Mouse (Mus musculus): ENCODE measurements around the gene Cidec. TPM values are rescaled to one million over a fixed set of nuclear protein-coding genes. Genes with fewer than 3 reads are reported as not detected.

Gene Cidec
- polyA plus RNA-seq, 1 experiment = 102 TPM

DNA sequence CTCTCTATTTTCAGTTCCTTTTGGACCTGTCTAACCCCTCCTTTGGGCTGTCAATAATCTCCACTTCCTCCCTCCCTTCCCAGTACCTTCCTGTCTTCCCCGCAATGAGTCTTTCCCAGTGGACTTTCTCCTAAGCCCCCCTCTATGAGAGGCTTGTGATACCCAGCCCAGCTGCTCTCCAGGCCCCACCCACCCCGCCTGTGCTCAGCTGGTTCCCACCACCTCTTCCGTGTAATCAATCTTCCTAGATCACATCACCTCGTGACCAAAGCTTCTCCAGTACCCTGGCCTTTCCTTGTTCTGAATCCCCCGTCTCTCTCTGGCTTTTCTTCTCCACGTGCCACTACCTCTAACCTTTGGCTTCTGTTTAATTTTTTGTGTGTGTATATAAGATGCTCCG is 41.8 kb upstream of the Cidec start:
- Histone ChIP-seq H3K4me1 (ENCODE audit: control insufficient read depth, insufficient read depth, low read length) (peaks cover 13% of the 10 kb centered on the region; the same call in 1 of the 2 replicates), H3K36me3 (ENCODE audit: control insufficient read depth, insufficient read depth, low read length) (no peaks in the 10 kb centered on the region)
- 53% methylated on average over 7 of the region's 7 CpGs for WGBS

DNA sequence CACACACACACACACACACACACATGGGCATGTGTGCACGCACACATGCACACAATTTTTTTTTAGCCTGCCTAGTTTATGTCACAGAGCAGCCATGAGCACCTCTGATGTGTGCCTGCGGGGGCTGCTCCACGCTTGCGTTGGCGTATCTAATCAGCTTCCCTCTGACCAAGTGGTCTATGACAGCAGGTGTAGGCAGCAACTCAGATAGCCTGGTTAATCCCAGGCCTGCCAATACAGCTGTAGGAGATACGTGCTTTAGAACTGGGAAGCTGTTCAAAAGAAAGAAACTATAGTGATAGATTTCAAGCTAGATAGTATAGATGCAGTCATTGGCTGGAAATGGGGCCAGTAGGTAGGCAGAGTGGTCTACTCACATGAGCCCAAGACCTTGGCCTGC is 38.2 kb upstream of the Cidec start:
- Histone ChIP-seq H3K4me3 (ENCODE audit: insufficient read depth, low read depth, low read length) (no peak overlapping the region), H3K27me3 (replicated peaks; ENCODE audit: control insufficient read depth, insufficient read depth, low read length) (no peaks in the 10 kb centered on the region), H3K27ac (ENCODE audit: insufficient read depth, low read depth, low read length) (no peak overlapping the region), H3K36me3 (ENCODE audit: control insufficient read depth, insufficient read depth, low read length) (no peaks in the 10 kb centered on the region), H3K4me1 (ENCODE audit: control insufficient read depth, insufficient read depth, low read length) (peaks cover 5% of the 10 kb centered on the region; the same call in 1 of the 2 replicates)
- TF ChIP-seq POLR2A (IDR thresholded peaks at IDR 0.05; ENCODE audit: low read depth, low read length) = no peak
- TF ChIP-seq CTCF (conservative IDR thresholded peaks at IDR 0.05; ENCODE audit: insufficient read depth, insufficient read length, low read depth, low read length) = no peak
- no peak for DNase-seq
- WGBS = 91% methylated on average over 6 of the region's 6 CpGs

More for the DNA sequence above, 41.8 kb upstream of the Cidec start:
- Histone ChIP-seq H3K27me3 (replicated peaks; ENCODE audit: control insufficient read depth, insufficient read depth, low read length) (no peaks in the 10 kb centered on the region), H3K27ac (ENCODE audit: insufficient read depth, low read depth, low read length) (no peak overlapping the region), H3K4me3 (ENCODE audit: insufficient read depth, low read depth, low read length) (no peak overlapping the region)
- no peak for DNase-seq
- TF ChIP-seq POLR2A (IDR thresholded peaks at IDR 0.05; ENCODE audit: low read depth, low read length) = no peak
- no peak for TF ChIP-seq CTCF (conservative IDR thresholded peaks at IDR 0.05; ENCODE audit: insufficient read depth, insufficient read length, low read depth, low read length)

DNA sequence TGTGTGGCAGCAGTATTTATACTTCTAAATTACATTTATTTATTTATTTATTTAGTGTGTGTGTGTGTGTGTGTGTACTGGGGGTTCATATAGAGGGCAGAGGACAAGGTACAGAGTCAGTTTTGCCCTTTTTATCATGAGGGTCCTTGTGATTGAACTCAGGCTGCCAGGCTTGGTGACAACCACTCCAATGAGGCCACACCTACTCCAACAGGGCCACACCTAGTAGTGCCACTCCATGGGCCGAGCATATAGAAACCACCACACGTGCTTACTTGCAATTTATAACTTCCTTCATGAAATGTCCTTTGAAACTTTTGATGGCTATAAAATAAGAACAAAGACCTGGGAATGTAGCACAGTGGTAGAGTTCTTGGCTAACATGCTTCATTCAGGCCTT is 37.7 kb upstream of the Cidec start:
- Histone ChIP-seq H3K27ac (ENCODE audit: insufficient read depth, low read depth, low read length) (no peak overlapping the region), H3K27me3 (replicated peaks; ENCODE audit: control insufficient read depth, insufficient read depth, low read length) (no peaks in the 10 kb centered on the region), H3K4me1 (ENCODE audit: control insufficient read depth, insufficient read depth, low read length) (peaks cover 5% of the 10 kb centered on the region; the same call in 1 of the 2 replicates), H3K36me3 (ENCODE audit: control insufficient read depth, insufficient read depth, low read length) (no peaks in the 10 kb centered on the region), H3K4me3 (ENCODE audit: insufficient read depth, low read depth, low read length) (no peak overlapping the region)
- WGBS = 77% methylated on average over 2 of the region's 2 CpGs
- no peak for DNase-seq
- no peak for TF ChIP-seq POLR2A (IDR thresholded peaks at IDR 0.05; ENCODE audit: low read depth, low read length)
- TF ChIP-seq CTCF (conservative IDR thresholded peaks at IDR 0.05; ENCODE audit: insufficient read depth, insufficient read length, low read depth, low read length) = no peak

DNA sequence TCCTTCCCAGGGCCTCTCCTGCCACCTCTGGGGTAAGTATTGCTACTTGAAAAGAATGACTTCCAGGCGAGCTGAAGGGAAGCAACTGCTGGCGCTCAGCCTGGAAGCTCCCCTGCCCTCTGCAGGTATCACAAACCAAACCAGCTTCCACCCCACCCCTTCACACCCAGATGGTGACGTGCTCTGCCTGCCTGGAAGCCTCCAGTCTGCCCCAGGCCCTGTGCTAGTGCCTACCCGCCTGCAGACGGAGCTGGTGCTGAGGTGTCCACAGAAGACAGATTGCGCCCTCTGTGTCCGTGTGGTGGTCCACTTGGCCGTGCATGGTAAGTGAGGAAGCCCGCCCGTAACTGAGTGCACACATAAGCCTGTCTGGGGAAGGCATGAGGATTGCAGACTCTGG is 36.5 kb upstream of the Cidec start:
- Histone ChIP-seq H3K4me3 (ENCODE audit: insufficient read depth, low read depth, low read length) (no peak overlapping the region), H3K27ac (ENCODE audit: insufficient read depth, low read depth, low read length) (no peak overlapping the region), H3K4me1 (ENCODE audit: control insufficient read depth, insufficient read depth, low read length) (peaks cover 5% of the 10 kb centered on the region; the same call in 1 of the 2 replicates), H3K36me3 (ENCODE audit: control insufficient read depth, insufficient read depth, low read length) (no peaks in the 10 kb centered on the region), H3K27me3 (replicated peaks; ENCODE audit: control insufficient read depth, insufficient read depth, low read length) (no peaks in the 10 kb centered on the region)
- DNase-seq = no peak
- TF ChIP-seq POLR2A (IDR thresholded peaks at IDR 0.05; ENCODE audit: low read depth, low read length) (no peak), CTCF (conservative IDR thresholded peaks at IDR 0.05; ENCODE audit: insufficient read depth, insufficient read length, low read depth, low read length) (no peak)
- 71% methylated on average over 10 of the region's 10 CpGs for WGBS

DNA sequence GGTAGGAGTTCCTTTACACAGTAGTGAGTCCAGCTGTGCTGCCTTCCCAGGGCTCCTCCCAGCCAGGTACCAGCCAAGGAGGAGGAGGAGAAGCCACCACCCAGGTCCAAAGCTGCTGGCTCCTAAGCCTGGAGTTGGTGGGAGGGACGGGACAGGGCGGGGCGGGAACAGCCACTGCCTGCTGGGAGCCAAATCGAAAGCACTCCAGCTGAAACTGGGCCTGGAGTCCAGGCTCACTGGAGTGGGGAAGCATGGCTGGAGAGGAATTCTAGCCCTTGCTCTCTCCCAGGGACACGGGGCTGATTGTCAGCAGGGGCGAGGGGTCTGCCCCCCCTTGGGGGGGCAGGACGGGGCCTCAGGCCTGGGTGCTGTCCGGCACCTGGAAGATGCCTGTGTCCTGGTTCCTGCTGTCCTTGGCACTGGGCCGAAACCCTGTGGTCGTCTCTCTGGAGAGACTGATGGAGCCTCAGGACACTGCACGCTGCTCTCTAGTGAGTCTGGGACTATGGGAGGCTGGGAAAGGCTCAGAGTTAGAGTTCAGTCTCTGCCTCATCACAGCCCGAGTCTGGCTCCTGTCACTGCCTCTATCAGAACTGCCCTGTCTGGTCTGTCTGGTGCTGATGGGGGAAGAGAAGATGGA is 35.9 kb upstream of the Cidec start, which contains the start of gene Il17rc:
Il17rc (plus strand) TSS at position 131 of the 640 bp plus-strand sequence.
- Histone ChIP-seq H3K4me3 (ENCODE audit: insufficient read depth, low read depth, low read length) (peak within 1 kb of the TSS; percentile 37), H3K27ac (ENCODE audit: insufficient read depth, low read depth, low read length) (peak within 1 kb of the TSS; percentile 36; the same call in 1 of the 2 replicates), H3K36me3 (ENCODE audit: control insufficient read depth, insufficient read depth, low read length) (no peaks in the 10 kb centered on the region), H3K27me3 (replicated peaks; ENCODE audit: control insufficient read depth, insufficient read depth, low read length) (no peaks in the 10 kb centered on the region), H3K4me1 (ENCODE audit: control insufficient read depth, insufficient read depth, low read length) (peaks cover 5% of the 10 kb centered on the region; the same call in 1 of the 2 replicates)
- DNase-seq = peak; percentile 89
- TF ChIP-seq CTCF (conservative IDR thresholded peaks at IDR 0.05; ENCODE audit: insufficient read depth, insufficient read length, low read depth, low read length) (no peak), POLR2A (IDR thresholded peaks at IDR 0.05; ENCODE audit: low read depth, low read length) (no peak)
- WGBS = 10% methylated on average over 12 of the region's 12 CpGs

DNA sequence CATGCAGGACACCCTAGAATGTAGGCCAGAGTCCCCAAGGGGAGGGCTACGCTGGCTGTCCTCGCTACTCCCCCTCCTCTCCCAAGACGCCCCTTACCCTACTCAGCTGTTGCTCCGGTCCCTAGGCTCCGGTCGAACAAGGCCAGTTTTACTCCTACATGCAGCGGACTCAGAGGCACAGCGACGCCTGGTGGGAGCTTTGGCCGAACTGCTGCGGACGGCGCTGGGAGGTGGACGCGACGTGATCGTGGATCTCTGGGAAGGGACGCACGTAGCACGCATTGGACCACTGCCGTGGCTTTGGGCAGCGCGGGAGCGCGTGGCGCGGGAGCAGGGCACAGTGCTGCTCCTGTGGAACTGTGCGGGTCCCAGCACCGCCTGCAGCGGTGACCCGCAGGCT is 33.9 kb upstream of the Cidec start:
- Histone ChIP-seq H3K36me3 (ENCODE audit: control insufficient read depth, insufficient read depth, low read length) (no peaks in the 10 kb centered on the region), H3K4me3 (ENCODE audit: insufficient read depth, low read depth, low read length) (peak overlapping the region; percentile 36; the same call in 1 of the 2 replicates), H3K4me1 (ENCODE audit: control insufficient read depth, insufficient read depth, low read length) (peaks cover 5% of the 10 kb centered on the region; the same call in 1 of the 2 replicates), H3K27ac (ENCODE audit: insufficient read depth, low read depth, low read length) (no peak overlapping the region), H3K27me3 (replicated peaks; ENCODE audit: control insufficient read depth, insufficient read depth, low read length) (no peaks in the 10 kb centered on the region)
- no peak for TF ChIP-seq POLR2A (IDR thresholded peaks at IDR 0.05; ENCODE audit: low read depth, low read length)
- TF ChIP-seq CTCF (conservative IDR thresholded peaks at IDR 0.05; ENCODE audit: insufficient read depth, insufficient read length, low read depth, low read length) = peak; percentile 86
- 3% methylated on average over 31 of the region's 31 CpGs for WGBS
- DNase-seq = peak; percentile 85

DNA sequence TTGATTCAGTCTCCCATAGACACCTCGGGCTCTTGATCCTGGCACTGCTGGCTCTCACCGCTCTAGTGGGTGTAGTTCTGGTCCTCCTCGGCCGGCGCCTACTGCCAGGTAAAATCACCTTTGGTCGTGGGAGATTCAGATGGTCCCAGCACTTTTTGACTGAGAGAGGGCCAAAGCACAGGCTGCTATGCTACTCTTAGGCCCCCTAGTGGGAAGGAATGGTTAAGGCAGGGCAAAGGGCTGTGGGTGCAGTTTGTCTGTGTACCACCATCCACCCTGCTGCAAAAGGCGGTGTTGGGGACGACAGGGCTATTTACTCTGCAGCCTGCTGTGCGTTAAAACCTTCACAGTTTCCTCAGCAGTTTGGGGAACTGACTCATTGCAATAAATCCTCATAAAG is 33.5 kb upstream of the Cidec start:
- no peaks in the 10 kb centered on the region for H3K27me3 ChIP-seq (replicated peaks; ENCODE audit: control insufficient read depth, insufficient read depth, low read length)
- H3K4me3 ChIP-seq (ENCODE audit: insufficient read depth, low read depth, low read length) = peak overlapping the region; percentile 27; the same call in 1 of the 2 replicates
- TF ChIP-seq CTCF (conservative IDR thresholded peaks at IDR 0.05; ENCODE audit: insufficient read depth, insufficient read length, low read depth, low read length) = peak; percentile 91
- no peak for TF ChIP-seq POLR2A (IDR thresholded peaks at IDR 0.05; ENCODE audit: low read depth, low read length)
- no peak overlapping the region for H3K27ac ChIP-seq (ENCODE audit: insufficient read depth, low read depth, low read length)
- WGBS = 4% methylated on average over 9 of the region's 9 CpGs
- H3K4me1 ChIP-seq (ENCODE audit: control insufficient read depth, insufficient read depth, low read length) = peaks cover 5% of the 10 kb centered on the region; the same call in 1 of the 2 replicates
- peak; percentile 87 for DNase-seq
- no peaks in the 10 kb centered on the region for H3K36me3 ChIP-seq (ENCODE audit: control insufficient read depth, insufficient read depth, low read length)

Data from kidney, adult 2 months (tissue).